Mouse (Mus musculus): ENCODE results near the gene Tpcn2.
A peak's percentile ranks its signal among the peaks of the same experiment; 100 is the strongest.

Tpcn2 gene

DNA sequence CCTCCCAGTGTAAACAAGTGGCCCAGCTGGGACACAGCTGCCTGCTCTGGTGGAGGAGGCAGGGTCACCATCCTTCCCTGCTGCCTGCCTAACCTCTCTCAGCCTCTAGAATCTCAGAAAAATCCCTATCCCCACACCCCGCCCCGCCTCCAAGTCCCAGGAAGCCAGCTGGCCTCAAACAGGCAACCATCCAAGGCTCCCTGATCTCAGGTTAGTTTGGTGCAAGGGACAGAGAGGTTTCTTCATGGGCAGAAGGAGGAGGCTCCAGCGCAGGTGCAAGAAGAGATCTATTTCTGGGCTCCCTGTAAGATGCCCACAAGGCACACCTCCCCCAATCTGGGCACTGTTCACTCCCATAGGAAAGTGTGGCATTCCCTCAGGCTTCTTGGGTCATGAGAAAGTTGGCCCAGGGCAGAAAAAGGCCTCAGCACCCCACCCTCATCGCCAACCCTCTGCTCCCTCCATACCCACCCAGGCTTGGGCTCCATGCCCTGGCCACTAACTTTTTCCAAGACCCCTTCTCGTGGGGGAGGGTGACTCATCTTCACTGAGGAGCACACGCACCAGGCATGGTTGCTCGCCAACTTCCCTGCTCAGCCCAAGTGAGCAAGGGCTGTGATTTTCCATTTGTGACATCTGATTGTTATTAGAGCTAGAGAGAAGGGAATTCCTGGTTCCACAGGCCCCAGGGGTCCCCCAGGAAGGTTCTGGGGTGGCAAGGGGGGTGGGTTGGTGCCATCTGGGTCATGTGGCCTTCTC, 15.9 kb upstream of the Tpcn2 start:
- peak; percentile 22 for DNase-seq (ENCODE audit: low spot score)

DNA sequence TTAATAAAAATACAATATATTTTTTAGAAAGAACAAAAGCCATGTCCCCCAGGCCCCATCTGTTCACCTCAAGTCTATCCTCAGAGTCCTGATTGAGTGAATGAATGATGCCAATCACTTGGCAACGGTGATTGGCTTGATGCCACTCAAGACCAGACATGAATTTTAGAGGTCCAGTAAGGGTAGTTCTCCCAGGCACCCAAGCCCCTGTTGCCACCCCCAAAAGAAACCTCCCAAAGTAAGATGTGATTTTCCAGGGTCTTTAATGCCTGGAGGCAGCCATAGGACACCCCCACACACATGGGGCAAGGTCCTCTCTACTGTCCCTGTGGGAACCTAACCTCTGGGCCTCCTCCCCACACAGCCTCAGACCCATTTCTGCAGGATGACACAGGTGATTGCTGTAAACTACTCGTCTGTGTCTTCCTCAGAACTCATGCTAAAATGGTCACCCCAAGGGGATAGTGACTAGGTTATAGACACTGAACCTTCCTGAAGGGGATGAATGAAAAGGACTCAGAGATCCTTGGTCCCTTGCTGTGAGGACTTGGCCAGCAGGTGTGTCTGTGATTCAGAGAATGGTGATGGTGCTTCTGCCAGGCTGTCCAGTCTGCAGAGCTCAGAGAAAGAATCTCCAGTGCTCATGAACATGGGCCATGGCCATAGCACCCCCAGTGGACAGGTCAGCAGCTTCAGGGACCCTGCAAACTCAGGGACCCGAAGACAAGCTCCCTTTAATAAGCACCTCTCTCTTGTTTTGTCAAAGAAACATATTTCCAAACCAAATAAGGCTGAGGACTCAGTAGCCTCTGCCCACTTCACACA, 15.1 kb upstream of the Tpcn2 start:
- no peak for DNase-seq (ENCODE audit: low spot score)

DNA sequence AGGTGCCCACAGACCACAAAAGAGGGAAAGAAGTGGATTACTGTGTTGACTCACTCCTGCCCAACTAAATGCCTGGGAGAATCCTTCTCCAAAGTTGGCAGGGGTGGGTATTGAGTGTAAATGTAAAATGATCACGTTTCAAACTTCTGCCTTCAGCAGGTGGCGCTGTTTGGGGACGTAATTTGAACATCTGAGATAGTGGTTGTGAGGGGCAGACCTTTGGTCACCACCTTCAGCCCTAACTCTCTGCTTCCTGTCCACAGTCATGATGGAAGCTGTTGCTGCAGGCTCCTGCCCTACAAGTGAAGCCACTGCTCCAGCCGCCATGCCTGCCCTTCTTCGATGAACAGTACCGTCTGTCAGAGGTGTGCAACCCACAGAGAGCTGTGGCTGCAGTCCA, 10.0 kb upstream of the Tpcn2 start:
- no peak for DNase-seq (ENCODE audit: low spot score)

DNA sequence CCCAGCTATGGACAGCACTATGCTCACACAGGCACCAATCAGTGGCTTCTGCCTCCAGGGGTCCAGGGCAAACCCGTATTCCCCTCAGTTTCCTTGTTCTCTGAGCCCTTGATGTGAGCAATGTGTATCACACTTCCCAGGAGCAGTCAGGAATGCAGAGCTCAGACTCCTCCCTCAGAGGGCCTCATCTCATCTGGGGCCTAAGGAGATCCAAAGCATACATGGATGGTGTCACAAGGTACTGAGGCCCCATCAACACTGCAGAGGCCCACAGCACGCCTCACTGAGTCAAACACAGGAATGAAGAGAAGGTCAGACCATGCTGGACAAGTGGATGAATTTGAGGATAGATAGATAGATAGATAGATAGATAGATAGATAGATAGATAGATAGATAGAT, 8.9 kb upstream of the Tpcn2 start:
- no peak for DNase-seq (ENCODE audit: low spot score)

DNA sequence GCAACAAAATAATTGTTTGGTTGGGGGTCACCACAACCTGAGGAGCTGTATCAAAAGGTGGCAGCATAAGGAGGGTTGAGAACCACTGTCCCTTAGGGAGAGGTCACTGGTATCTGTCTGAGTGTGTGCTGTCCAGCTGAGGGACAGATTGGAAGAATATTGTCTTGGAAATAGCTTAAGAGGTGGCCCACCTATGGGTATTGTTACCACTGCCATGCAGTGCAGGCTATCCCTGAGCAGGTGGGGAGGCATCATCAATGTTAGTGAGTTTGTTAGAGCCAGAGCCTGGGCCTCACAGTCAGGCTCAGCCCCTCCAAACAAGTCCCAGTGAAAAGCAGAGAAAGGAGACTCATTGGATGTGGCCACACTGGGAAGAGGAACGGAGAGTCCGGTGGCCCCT, 8.0 kb upstream of the Tpcn2 start:
- DNase-seq (ENCODE audit: low spot score), result no peak

DNA sequence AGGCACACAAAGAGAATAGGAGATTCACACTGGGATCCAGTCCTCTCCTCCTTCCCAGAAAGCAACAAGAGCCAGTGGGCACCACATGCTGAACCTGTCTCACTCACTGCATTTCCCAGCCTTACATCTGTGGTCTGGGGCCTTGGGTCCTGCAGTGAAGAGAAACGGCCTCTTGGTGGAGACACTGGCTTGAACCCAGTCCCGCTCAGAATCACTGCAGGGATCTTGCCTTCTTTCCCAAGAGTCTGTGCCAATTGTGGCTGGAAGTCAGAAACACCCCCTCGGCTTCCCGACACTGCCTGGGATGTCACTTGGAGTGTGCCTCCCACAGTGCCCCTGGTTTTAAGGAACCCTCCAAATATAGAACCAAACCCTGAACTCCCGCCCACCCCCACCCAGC, 5.5 kb upstream of the Tpcn2 start:
- no peak for DNase-seq (ENCODE audit: low spot score)

DNA sequence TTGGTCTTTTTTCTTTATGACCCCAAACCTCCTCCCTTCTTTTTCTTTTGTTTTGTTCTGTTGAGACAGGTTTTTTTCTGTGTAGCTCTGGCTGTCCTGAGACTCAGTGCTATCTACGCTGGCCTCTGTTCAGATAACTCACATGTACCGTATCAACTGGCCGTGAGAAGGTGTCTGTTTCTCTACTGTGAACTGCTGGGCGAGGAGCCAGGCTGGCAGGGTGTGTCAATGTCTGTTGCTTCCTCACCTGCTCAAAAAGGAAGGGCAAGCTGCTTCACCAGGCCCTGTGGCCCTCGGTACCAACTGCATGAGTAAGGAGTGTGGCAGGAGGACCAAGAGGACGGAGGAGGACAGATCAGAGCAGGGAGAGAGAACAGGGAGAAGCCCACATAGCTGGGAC, 3.6 kb upstream of the Tpcn2 start:
- DNase-seq (ENCODE audit: low spot score), result no peak

DNA sequence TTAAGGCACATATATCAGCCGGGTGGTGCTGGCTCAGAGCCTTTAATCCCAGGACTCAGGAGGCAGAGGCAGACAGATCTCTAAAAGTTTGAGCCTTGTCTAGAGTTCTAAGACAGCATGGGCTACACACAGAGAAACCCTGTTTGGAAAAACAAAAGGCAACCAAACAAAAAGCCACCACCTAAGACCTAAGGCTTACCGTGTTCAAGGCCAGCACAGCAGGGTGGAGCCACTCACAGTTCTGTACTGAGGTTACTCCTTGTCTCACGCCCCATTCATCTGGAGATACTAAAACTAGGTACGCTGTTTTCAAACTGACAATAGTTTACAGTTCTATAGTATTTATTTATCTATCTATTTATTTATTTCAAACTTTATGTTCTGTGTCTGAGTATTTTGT, 1.7 kb upstream of the Tpcn2 start:
- no peak for DNase-seq (ENCODE audit: low spot score)

DNA sequence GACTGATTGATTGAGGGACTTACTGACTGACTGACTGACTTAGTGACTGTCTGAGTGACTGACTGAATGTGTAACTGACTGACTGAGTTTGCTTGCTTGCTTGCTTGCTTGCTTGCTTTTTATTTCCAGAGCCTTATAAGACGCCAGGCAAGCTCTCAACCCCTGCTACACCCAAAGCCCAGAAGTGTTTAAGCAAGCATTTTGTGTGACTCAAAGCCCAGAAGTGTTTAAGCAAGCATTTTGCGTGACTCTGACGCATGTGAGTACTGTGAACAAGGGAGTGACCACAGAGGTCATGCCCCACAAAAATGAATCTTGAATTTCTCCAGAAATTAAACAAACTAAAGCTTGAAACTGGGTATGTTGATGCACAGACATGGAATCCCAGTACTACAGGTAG, 482 bp upstream of the Tpcn2 start:
- no peak for DNase-seq (ENCODE audit: low spot score)

DNA sequence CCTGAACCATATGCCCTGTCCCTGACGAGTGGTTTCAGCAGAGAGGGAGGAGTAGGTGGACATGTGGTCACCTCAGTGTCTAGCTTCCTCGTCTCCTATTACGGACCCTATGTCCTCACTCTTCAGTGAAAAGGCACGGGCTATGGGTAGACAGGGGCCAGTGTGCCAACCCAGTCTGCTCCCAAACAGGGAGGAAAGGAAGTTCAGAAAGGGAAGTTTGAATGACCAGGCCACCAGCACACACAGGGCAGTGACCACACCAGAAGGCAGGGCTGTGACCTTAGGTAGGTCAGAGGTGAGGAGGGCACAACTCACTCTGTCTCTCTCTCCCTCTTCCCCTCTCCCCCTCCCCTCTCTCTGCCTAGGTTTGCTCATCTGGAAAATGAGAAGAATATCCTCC, 770 bp downstream of the Tpcn2 start:
- no peak for DNase-seq (ENCODE audit: low spot score)

DNA sequence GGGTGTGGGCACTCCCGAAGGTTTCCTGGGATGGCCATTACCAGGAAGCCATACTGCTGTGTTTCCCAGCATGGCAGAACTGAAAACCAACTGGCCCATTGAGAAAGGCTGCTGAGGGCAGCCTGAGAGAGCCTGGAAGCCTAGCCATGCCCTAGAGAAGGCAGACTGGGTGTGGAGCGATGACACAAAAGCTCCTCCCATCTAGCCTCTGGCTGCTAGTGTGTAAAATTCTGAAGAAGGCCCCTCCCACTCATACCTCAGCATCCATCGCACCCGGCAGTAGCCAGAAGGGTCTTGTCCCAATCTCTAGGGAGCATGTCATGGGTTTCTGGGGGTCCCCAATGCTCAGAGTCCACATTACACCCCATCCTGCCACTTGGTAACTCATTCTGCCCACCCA, 2.4 kb downstream of the Tpcn2 start:
- no peak for DNase-seq (ENCODE audit: low spot score)

DNA sequence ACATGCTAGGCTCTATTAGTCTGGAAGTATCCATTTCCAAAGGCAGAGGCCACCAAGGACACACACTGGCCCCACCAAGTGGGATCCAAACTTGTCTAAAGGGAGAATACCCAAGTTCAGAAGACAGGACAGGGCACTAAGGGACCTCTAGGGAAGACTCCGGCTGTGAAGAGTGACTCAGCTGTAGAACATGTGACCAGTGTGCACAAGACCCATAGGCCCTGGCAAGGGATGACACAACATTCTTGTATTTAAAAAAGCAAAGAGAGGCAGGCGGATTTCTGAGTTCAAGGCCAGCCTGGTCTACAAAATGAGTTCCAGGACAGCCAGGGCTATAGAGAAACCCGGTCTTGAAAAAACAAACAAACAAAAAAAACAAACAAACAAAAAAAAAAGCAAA, 8.3 kb downstream of the Tpcn2 start:
- no peak for DNase-seq (ENCODE audit: low spot score)

DNA sequence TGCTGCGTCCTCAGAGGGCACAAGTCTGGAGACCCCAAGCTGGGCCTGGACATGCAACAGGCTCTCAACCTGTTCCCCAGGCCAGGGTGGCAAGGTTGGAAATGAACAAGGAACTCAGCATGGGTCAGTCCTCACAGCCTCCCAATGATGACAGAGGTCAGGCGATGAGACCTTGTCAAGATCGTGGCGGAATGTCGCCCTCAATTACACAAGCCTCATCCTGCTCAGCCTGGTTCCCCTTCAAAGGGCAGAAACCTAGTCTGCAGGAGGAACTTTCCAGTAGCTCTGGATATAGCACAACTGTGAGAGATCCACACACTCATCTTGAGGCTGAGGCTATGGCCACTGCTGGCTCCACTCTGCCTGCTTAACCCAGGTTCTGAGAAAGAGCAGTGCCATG, 12.9 kb downstream of the Tpcn2 start:
- no peak for DNase-seq (ENCODE audit: low spot score)

DNA sequence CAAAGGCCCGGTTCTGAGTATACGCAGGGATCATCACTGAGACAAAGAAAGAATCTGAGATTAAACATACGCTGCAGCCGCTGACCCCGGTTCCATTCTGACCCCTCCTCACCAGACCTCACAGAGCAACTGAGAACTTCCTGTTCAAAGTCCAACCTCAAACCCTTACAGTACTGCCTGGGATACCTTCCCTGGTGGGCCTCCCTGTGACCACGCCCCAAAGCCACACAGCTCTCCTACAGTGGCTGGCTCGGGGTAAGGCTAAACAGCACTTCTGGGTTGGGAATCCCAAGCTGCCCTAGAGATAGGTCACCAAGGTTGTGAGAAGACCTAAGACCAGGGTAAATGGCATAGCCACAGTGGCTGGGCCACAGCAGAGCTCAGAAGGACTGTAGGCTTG, 14.9 kb downstream of the Tpcn2 start:
- no peak for DNase-seq (ENCODE audit: low spot score)

DNA sequence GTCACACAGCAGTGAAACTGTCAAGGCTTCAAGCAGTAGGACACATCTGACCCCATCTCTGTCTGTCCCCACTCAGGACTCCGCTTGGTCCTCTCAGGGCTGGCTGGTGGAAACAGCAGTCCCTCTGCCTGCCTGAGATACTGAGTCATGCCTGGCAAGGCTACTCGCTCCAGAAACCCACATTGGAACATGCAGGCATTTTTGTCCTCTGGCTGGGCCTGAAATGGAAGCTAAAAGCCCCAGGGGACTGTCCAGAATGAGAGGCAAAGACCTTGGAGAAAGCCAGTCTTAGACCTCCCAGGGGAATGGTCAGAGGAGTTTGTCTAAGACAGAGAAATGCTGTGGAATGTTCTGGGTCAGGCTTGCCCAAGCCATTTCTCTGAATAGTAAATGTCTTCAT, 17.8 kb downstream of the Tpcn2 start:
- no peak for DNase-seq (ENCODE audit: low spot score)

DNA sequence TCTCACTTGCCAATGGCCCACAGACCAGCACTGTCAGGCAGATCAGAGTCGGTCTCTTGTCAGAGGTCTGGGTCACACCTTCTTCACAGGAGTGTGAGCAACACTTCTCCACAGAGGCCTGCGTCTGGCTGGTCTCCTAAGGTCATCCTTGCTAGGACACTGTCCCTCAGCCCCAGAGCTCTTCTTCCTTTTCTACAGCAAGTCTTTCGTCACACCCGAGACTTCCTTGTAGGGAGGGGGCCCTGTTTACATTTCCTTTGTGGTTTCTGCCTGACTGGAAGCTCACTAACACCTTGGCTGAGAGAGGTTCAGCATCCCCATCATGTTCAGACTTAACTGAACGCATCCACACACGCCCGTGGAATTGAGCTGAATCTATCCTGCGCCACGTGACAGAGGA, 19.6 kb downstream of the Tpcn2 start:
- DNase-seq (ENCODE audit: low spot score), result no peak

DNA sequence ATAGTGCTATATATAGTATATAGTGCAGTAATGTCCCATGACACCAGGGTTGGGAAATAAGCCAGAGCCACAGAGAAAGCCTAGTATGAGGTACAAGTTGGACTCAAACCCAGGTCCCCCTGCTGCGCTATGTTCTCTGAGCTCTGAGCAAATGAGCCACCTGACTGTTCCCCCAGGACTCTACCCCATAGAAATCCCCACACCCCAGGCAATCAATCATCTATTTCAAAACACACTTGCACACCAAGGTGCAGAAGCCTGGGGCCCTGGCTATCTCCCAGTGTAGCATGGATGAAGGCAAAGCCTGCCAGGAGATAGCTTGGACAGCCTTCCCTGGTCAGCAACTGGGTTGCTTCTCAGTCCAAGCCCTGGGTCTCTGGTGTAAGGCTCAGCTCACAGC, 27.7 kb downstream of the Tpcn2 start:
- no peak for DNase-seq (ENCODE audit: low spot score)

DNA sequence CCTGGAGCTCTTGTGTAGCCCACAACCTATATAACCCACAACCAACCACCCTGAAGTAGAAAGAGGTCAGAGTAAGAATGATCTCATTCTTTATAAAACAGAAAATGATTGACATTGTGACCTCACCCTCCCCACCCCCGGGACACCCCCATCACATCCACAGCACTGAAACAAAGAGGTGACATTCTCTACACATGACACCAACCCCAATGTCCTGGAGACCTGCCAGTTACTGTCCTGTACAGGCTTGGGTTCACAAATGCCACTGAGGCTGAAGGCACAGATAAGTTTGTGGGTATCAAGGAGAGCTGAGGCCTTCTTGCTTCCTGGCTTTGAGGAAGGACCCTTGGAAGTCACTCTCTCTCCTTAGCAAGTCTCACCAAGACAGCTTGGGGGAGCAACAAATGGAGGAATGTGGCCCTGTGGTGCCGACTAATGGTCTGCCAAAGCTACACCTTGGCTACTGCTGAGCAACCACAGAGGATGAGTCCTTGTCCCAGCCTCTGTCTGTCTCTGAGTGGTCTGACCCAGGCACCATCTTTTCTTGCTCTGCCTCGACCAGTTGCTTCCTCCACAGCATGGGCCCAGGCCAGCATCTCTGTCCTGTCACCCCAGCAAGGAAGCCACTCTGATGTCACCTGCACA, 29.7 kb downstream of the Tpcn2 start:
- no peak for DNase-seq (ENCODE audit: low spot score)

DNA sequence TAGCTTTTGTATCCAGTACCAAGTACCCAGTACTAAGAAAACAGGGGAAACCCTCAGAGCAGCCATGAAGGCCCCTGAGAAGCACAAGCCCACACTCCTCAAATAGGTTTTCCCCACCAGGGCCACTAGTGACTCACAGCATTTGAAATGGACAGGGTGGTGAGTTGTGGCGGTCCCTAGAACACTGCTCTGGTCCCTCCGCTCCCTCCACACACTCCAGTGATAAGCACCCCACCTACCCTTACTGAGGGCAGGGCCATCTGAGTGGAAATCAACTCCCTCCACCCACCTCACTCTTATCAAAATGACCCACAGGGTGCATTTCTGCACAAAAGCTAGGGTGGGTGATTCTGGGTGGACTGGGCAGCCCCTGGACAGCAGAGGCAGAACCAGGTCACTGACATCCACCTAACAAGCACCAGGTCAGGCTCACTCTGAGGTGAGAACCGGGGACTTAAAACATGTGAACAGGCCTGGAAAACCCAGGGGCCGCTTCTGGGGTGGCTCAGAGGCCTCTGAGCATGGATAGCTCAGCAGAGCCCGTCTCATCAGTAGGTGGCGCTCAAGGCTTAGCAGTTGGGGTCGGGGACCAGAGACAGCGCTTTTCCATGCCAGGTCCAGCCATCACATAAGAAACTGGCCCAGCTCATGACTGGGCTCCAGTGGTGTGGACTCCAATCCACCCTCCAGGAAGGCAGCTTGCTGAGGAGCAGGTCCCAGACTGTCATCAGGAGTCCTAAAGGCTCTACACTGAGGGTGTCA, 30.9 kb downstream of the Tpcn2 start:
- peak; percentile 83 for DNase-seq (ENCODE audit: low spot score)

DNA sequence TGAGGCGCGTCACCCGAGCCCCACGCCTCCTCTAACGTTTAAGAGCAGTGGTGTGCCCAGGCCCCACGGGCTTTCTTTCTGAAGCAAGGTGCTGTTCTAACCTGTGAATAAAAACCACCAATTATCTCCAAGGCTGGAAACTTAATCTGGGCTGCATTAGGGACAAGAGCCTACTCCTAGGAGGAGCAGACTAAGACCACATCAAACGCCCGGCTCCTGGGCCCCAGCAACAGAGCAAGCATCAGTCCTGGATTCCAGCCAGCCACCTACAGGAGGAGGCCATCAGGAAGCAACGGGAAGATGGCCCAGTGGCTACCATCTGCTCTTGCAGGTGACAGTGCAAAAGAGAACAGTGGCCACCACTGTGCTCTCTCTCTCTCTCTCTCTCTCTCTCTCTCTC, 33.6 kb downstream of the Tpcn2 start:
- DNase-seq (ENCODE audit: low spot score), result no peak

DNA sequence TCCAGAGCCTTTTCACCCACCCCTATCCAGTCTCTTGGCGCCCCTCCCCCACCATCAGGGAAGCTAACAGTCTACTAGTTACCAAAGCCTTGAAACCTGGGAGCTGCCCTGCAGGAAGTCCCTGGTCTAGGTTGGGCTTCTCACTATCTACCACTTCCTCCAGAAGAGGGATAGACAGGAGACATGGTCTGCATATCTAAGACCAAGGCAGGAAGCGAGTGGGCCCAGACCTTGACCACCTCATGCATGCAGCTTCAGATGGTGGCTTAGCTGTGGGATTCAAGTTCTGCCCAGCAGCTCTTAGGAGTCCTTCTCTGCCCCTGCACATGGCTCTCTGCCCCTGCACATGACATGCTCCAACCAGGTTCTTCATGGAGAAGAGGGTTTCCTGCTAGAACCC, 34.9 kb downstream of the Tpcn2 start:
- DNase-seq (ENCODE audit: low spot score), result no peak
